Mouse (Mus musculus) ES-Bruce4 (cell line): ENCODE results near the gene 9530053A07Rik. TPM values are rescaled to one million over a fixed set of nuclear protein-coding genes. Genes with fewer than 3 reads are reported as not detected.
A peak's percentile ranks its signal among the peaks of the same experiment; 100 is the strongest.

Experiments used
- H3K27ac ChIP-seq: 2 replicates; pipeline ENCODE4 v1.5.1; 2012; ENCODE audit warnings: low read length, inconsistent platforms; ENCODE audit not compliant: insufficient read depth
- H3K27me3 ChIP-seq: 2 replicates; pipeline ENCODE4 v1.6.1; 2012; ENCODE audit warnings: mild to moderate bottlenecking, low read length, inconsistent platforms; ENCODE audit not compliant: control insufficient read depth, poor library complexity, insufficient read depth, severe bottlenecking
- H3K36me3 ChIP-seq: 2 replicates; pipeline ENCODE4 v1.6.1; 2012; ENCODE audit warnings: inconsistent platforms, mild to moderate bottlenecking, low read length, moderate library complexity; ENCODE audit not compliant: control insufficient read depth, poor library complexity, insufficient read depth, severe bottlenecking
- H3K4me1 ChIP-seq: one replicate; pipeline ENCODE4 v1.8.1; 2011; ENCODE audit warnings: low read length; ENCODE audit not compliant: control insufficient read depth, insufficient read depth
- H3K4me3 ChIP-seq: 2 replicates; pipeline ENCODE4 v1.5.1; 2011; ENCODE audit warnings: low read depth, mild to moderate bottlenecking, low read length
- H3K9ac ChIP-seq: 2 replicates; pipeline ENCODE4 v1.6.1; 2012; ENCODE audit warnings: low read depth, mild to moderate bottlenecking, inconsistent platforms; ENCODE audit not compliant: poor library complexity, severe bottlenecking
- H3K9me3 ChIP-seq: replicated peaks from 2 replicates; pipeline ENCODE4 v1.6.1; 2012; ENCODE audit warnings: mild to moderate bottlenecking, low read length, inconsistent platforms; ENCODE audit not compliant: control insufficient read depth, poor library complexity, insufficient read depth, severe bottlenecking
- CTCF ChIP-seq: IDR thresholded peaks from one replicate; pipeline ENCODE4 v1.8.1; 2011; ENCODE audit warnings: low read depth, low read length
- EP300 ChIP-seq: IDR thresholded peaks from 2 replicates; pipeline ENCODE4 v1.6.1; 2011; ENCODE audit warnings: low read depth, low read length; ENCODE audit not compliant: insufficient read depth
- POLR2A ChIP-seq: IDR thresholded peaks from one replicate; pipeline ENCODE4 v1.8.1; 2011; ENCODE audit warnings: low read length; ENCODE audit not compliant: insufficient read depth
- polyA plus RNA-seq: library from polyadenylated mRNA; stranded (reverse); fragments of >200 nt; gene quantifications from 2 replicates; pipeline ENCODE4 v1.2.4, GENCODE M21; 2011; ENCODE audit warnings: low read depth; ENCODE audit not compliant: missing spikeins, insufficient read depth, insufficient read length

Gene 9530053A07Rik
- polyA plus RNA-seq, 1 experiment = 0.13 TPM

GRCm38 (mm10) chr7:28180890-28181289, 51.6 kb downstream of the 9530053A07Rik start:
- H3K9me3 ChIP-seq = no peaks in the 10 kb centered on the region
- H3K4me1 ChIP-seq = no peaks in the 10 kb centered on the region
- H3K36me3 ChIP-seq = peaks cover 41% of the 10 kb centered on the region
- TF ChIP-seq EP300 (no peak), POLR2A (no peak), CTCF (no peak)
- no peak overlapping the region for H3K4me3 ChIP-seq
- no peak overlapping the region for H3K27ac ChIP-seq
- H3K9ac ChIP-seq = no peak overlapping the region
- no peaks in the 10 kb centered on the region for H3K27me3 ChIP-seq

- no peak overlapping the region for H3K4me3 ChIP-seq
- no peak overlapping the region for H3K9ac ChIP-seq
- no peaks in the 10 kb centered on the region for H3K27me3 ChIP-seq
- H3K36me3 ChIP-seq = peaks cover 36% of the 10 kb centered on the region
- H3K4me1 ChIP-seq = no peaks in the 10 kb centered on the region
- TF ChIP-seq EP300 = no peak
- no peak for TF ChIP-seq POLR2A
- TF ChIP-seq CTCF = no peak
- H3K27ac ChIP-seq = no peak overlapping the region
- H3K9me3 ChIP-seq = no peaks in the 10 kb centered on the region
These were observed 52.1 kb downstream of the 9530053A07Rik start for GRCm38 (mm10) chr7:28181376-28181775.

GRCm38 (mm10) chr7:28182320-28182719, 53.1 kb downstream of the 9530053A07Rik start:
- Histone ChIP-seq H3K4me1 (no peaks in the 10 kb centered on the region), H3K4me3 (no peak overlapping the region), H3K27me3 (no peaks in the 10 kb centered on the region), H3K36me3 (peaks cover 26% of the 10 kb centered on the region), H3K9me3 (no peaks in the 10 kb centered on the region), H3K9ac (no peak overlapping the region), H3K27ac (no peak overlapping the region)
- TF ChIP-seq CTCF (no peak), POLR2A (no peak)

- Histone ChIP-seq H3K36me3 (peaks cover 22% of the 10 kb centered on the region), H3K27me3 (no peaks in the 10 kb centered on the region), H3K4me1 (no peaks in the 10 kb centered on the region), H3K9me3 (no peaks in the 10 kb centered on the region), H3K4me3 (peak overlapping the region; percentile 20), H3K27ac (no peak overlapping the region), H3K9ac (peak overlapping the region; percentile 65)
- TF ChIP-seq CTCF (no peak), POLR2A (no peak)
These were observed 56.6 kb downstream of the 9530053A07Rik start for GRCm38 (mm10) chr7:28185884-28186283.

- TF ChIP-seq EP300 (no peak), POLR2A (no peak), CTCF (no peak)
- no peaks in the 10 kb centered on the region for H3K4me1 ChIP-seq
- H3K9me3 ChIP-seq = no peaks in the 10 kb centered on the region
These were observed 57.4 kb downstream of the 9530053A07Rik start for GRCm38 (mm10) chr7:28186631-28187030.

GRCm38 (mm10) chr7:28191489-28191888, 62.2 kb downstream of the 9530053A07Rik start:
- Histone ChIP-seq H3K9me3 (no peaks in the 10 kb centered on the region), H3K9ac (no peak overlapping the region), H3K4me3 (no peak overlapping the region), H3K27ac (no peak overlapping the region), H3K27me3 (no peaks in the 10 kb centered on the region), H3K36me3 (peaks cover 5% of the 10 kb centered on the region; the same call in 1 of the 2 replicates), H3K4me1 (no peaks in the 10 kb centered on the region)
- no peak for TF ChIP-seq EP300
- TF ChIP-seq CTCF = no peak
- no peak for TF ChIP-seq POLR2A

More at GRCm38 (mm10) chr7:28186631-28187030, 57.4 kb downstream of the 9530053A07Rik start:
- H3K4me3 ChIP-seq = no peak overlapping the region
- peaks cover 22% of the 10 kb centered on the region for H3K36me3 ChIP-seq
- H3K27me3 ChIP-seq = no peaks in the 10 kb centered on the region
- H3K9ac ChIP-seq = no peak overlapping the region
- no peak overlapping the region for H3K27ac ChIP-seq
